Mouse (Mus musculus) CH12.LX (cell line): ENCODE data around the gene Pdcl2. TPM values are rescaled to one million over a fixed set of nuclear protein-coding genes. Genes with fewer than 3 reads are reported as not detected.

Source experiments
- DNase-seq: peaks from one replicate; pipeline ENCODE4 v3.0.0-alpha.2; 2013; ENCODE audit errors: extremely low read depth
- H3K27ac ChIP-seq: 2 replicates; pipeline ENCODE4 v1.5.1; 2012; ENCODE audit warnings: low read depth, mild to moderate bottlenecking, control low read depth, moderate library complexity; ENCODE audit not compliant: insufficient read depth
- H3K27me3 ChIP-seq: replicated peaks from 2 replicates; pipeline ENCODE3; 2012; ENCODE audit warnings: inconsistent platforms
- H3K36me3 ChIP-seq, 2 experiments: replicated peaks in 1 of 2; 2 replicates each; pipeline versions ENCODE3 to v1.6.1; 2012; ENCODE audit warnings: inconsistent platforms in 1 of 2, low read length in 1 of 2, mild to moderate bottlenecking in 1 of 2, mixed read lengths in 1 of 2, moderate library complexity in 1 of 2; ENCODE audit not compliant: control insufficient read depth in 1 of 2, insufficient read depth in 1 of 2
- H3K4me1 ChIP-seq, 2 experiments: 2 replicates each; pipeline ENCODE4 v1.6.1; 2012; ENCODE audit warnings: inconsistent platforms in 1 of 2, moderate library complexity in 1 of 2; ENCODE audit not compliant: insufficient read depth in 2 of 2, control insufficient read depth in 1 of 2
- H3K4me2 ChIP-seq: 2 replicates; pipeline ENCODE4 v1.6.1; 2012; ENCODE audit warnings: low read depth, mild to moderate bottlenecking, control low read depth; ENCODE audit not compliant: poor library complexity, insufficient read depth, severe bottlenecking
- H3K4me3 ChIP-seq, 3 experiments: fragments of 150-350 bp in 1 of 3; sonication (generic) in 1 of 3; replicated peaks in 1 of 3; 2 replicates each; pipeline versions ENCODE3 to v1.5.1; 2011 to 2012; ENCODE audit warnings: low read depth in 2 of 3, low read length in 2 of 3, mild to moderate bottlenecking in 2 of 3, moderate library complexity in 2 of 3, control low read depth in 1 of 3, improper control_type of control experiment in 1 of 3, inconsistent platforms in 1 of 3, mixed read lengths in 1 of 3; ENCODE audit not compliant: poor library complexity in 1 of 3
- H3K79me2 ChIP-seq: replicated peaks from 2 replicates; pipeline ENCODE4 v1.6.1; 2012; ENCODE audit warnings: mild to moderate bottlenecking, moderate library complexity; ENCODE audit not compliant: control insufficient read depth, poor library complexity, insufficient read depth, severe bottlenecking; ENCODE audit errors: extremely low read depth
- H3K9ac ChIP-seq: 2 replicates; pipeline ENCODE4 v1.6.1; 2012; ENCODE audit warnings: low read depth, mild to moderate bottlenecking, control low read depth, moderate library complexity; ENCODE audit not compliant: insufficient read depth
- H3K9me3 ChIP-seq: replicated peaks from 2 replicates; pipeline ENCODE3; 2012; ENCODE audit warnings: low read length, inconsistent platforms, mixed read lengths
- BHLHE40 ChIP-seq: IDR thresholded peaks from 2 replicates; pipeline ENCODE4 v1.6.1; 2011; ENCODE audit warnings: mild to moderate bottlenecking, low read depth, low read length, improper control_type of control experiment
- CHD1 ChIP-seq: IDR thresholded peaks from 2 replicates; pipeline ENCODE4 v1.6.1; 2012; ENCODE audit warnings: low read depth, low read length, improper control_type of control experiment, inconsistent platforms
- CHD2 ChIP-seq: IDR thresholded peaks from 2 replicates; pipeline ENCODE4 v1.6.1; 2011; ENCODE audit warnings: low read length, improper control_type of control experiment
- ELF1 ChIP-seq: IDR thresholded peaks from 2 replicates; pipeline ENCODE4 v1.6.1; 2014; ENCODE audit warnings: low read depth, mild to moderate bottlenecking, inconsistent platforms, low read length, improper control_type of control experiment
- GABPA ChIP-seq: IDR thresholded peaks from 2 replicates; pipeline ENCODE4 v1.6.1; 2012; ENCODE audit warnings: low read depth, low read length, improper control_type of control experiment, inconsistent platforms; ENCODE audit not compliant: insufficient replicate concordance
- HCFC1 ChIP-seq: IDR thresholded peaks from 2 replicates; pipeline ENCODE4 v1.6.1; 2012; ENCODE audit warnings: low read depth, mild to moderate bottlenecking, inconsistent platforms, low read length, improper control_type of control experiment
- JUND ChIP-seq: conservative IDR thresholded peaks from 2 replicates; pipeline ENCODE4 v1.6.1; 2011; ENCODE audit warnings: low read depth, low read length, improper control_type of control experiment
- MAZ ChIP-seq: IDR thresholded peaks from 2 replicates; pipeline ENCODE4 v1.6.1; 2012; ENCODE audit warnings: low read depth, mild to moderate bottlenecking, inconsistent platforms, low read length, improper control_type of control experiment, moderate library complexity
- MEF2A ChIP-seq: IDR thresholded peaks from 2 replicates; pipeline ENCODE4 v1.6.1; 2014; ENCODE audit warnings: low read depth, mild to moderate bottlenecking, inconsistent platforms, low read length, improper control_type of control experiment, borderline replicate concordance
- MXI1 ChIP-seq: IDR thresholded peaks from 2 replicates; pipeline ENCODE4 v1.6.1; 2011; ENCODE audit warnings: mild to moderate bottlenecking, low read depth, low read length, improper control_type of control experiment
- NELFE ChIP-seq: IDR thresholded peaks from 2 replicates; pipeline ENCODE4 v1.6.1; 2011; ENCODE audit warnings: low read depth, low read length, improper control_type of control experiment
- NRF1 ChIP-seq: IDR thresholded peaks from 2 replicates; pipeline ENCODE4 v1.6.1; 2014; ENCODE audit warnings: low read depth, mild to moderate bottlenecking, inconsistent platforms, low read length, improper control_type of control experiment, moderate library complexity
- POLR2A ChIP-seq: IDR thresholded peaks from 2 replicates; pipeline ENCODE4 v1.6.1; 2011; ENCODE audit warnings: low read depth, mild to moderate bottlenecking, improper control_type of control experiment, low read length
- POLR2AphosphoS2 ChIP-seq: IDR thresholded peaks from 2 replicates; pipeline ENCODE4 v1.6.1; 2011; ENCODE audit warnings: low read depth, low read length, improper control_type of control experiment
- RAD21 ChIP-seq: IDR thresholded peaks from 2 replicates; pipeline ENCODE4 v1.6.1; 2011; ENCODE audit warnings: low read depth, mild to moderate bottlenecking, low read length, improper control_type of control experiment, moderate library complexity
- RCOR1 ChIP-seq: conservative IDR thresholded peaks from 2 replicates; pipeline ENCODE4 v1.6.1; 2012; ENCODE audit warnings: low read depth, mild to moderate bottlenecking, inconsistent platforms, low read length, improper control_type of control experiment
- SIN3A ChIP-seq: IDR thresholded peaks from 2 replicates; pipeline ENCODE4 v1.6.1; 2012; ENCODE audit warnings: low read length, improper control_type of control experiment, inconsistent platforms
- SMC3 ChIP-seq: IDR thresholded peaks from 2 replicates; pipeline ENCODE4 v1.6.1; 2011; ENCODE audit warnings: low read depth, low read length, improper control_type of control experiment
- TCF12 ChIP-seq: IDR thresholded peaks from 2 replicates; pipeline ENCODE4 v1.6.1; 2014; ENCODE audit warnings: low read depth, mild to moderate bottlenecking, inconsistent platforms, low read length, improper control_type of control experiment
- UBTF ChIP-seq: IDR thresholded peaks from 2 replicates; pipeline ENCODE4 v1.6.1; 2012; ENCODE audit warnings: low read depth, mild to moderate bottlenecking, inconsistent platforms, low read length, improper control_type of control experiment, moderate library complexity
- USF1 ChIP-seq: IDR thresholded peaks from 2 replicates; pipeline ENCODE4 v1.6.1; 2014; ENCODE audit warnings: low read depth, mild to moderate bottlenecking, inconsistent platforms, low read length, improper control_type of control experiment
- USF2 ChIP-seq: conservative IDR thresholded peaks from 2 replicates; pipeline ENCODE4 v1.6.1; 2011; ENCODE audit warnings: low read depth, low read length, improper control_type of control experiment
- ZNF384 ChIP-seq: IDR thresholded peaks from 2 replicates; pipeline ENCODE4 v1.6.1; 2012; ENCODE audit warnings: low read depth, low read length, improper control_type of control experiment, inconsistent platforms
- dilution Hi-C: fragments of 300-500 bp; cut with MboI; formaldehyde crosslinking; loops from 2 replicates; pipeline ENCODE4 v1.14.3; 2020; ENCODE audit warnings: low sequenced_read_pairs; ENCODE audit not compliant: extremely low pct_unique_long_range_greater_than_20kb, extremely low pct_ligation_motif_present
- in situ Hi-C: fragments of 300-500 bp; cut with MboI; formaldehyde crosslinking; loops from 3 replicates; pipeline ENCODE4 v1.14.3; 2019; ENCODE audit warnings: low sequenced_read_pairs, low pct_ligation_motif_present, low pct_unique_long_range_greater_than_20kb, mixed read lengths
- polyA plus RNA-seq: library from polyadenylated mRNA; unstranded; fragments of >175 nt; gene quantifications from 2 replicates; pipeline ENCODE4 v1.2.1, GENCODE M21; 2012; ENCODE audit warnings: low read depth; ENCODE audit not compliant: insufficient read length
- total RNA-seq, 2 experiments: library from RNA; depleted of rRNA; stranded (reverse); fragments of 300-350 nt in 1 of 2; fragments of >200 nt in 1 of 2; gene quantifications; 2 replicates each; pipeline ENCODE4 v1.2.3; 2012 to 2014

Pdcl2 gene
- total and polyA plus RNA-seq, 3 experiments: not detected

- in situ Hi-C loops: no loop called here
- peak within 1 kb of the TSS; percentile 34 for H3K27ac ChIP-seq
Observed at GRCm38 (mm10) chr5:76304452-76305341, 26.3 kb downstream of the Pdcl2 start, which contains the start of gene Clock. TSS of gene Clock (minus strand) at chr5:76304792.

GRCm38 (mm10) chr5:76303745-76304451, 27.1 kb downstream of the Pdcl2 start:
- DNase-seq: peak; percentile 43
- H3K4me1 ChIP-seq: peaks cover 0 to 10% of the 10 kb centered on the region in 2 experiments; a peak in 2 of 4 replicates
- in situ Hi-C loops (no loop called here), dilution Hi-C loops (no loop called here)
- H3K27ac ChIP-seq: peak overlapping the region; percentile 34
- peak; percentile 70 for TF ChIP-seq UBTF
- TF ChIP-seq CHD1: 0 out of 2 replicates have a peak, but pooled peaks have one; percentile 46
- peak; percentile 27; the same call in 1 of the 2 replicates for TF ChIP-seq HCFC1
- no peak for TF ChIP-seq USF2
- TF ChIP-seq BHLHE40: peak; percentile 91
- 0 out of 2 replicates have a peak, but pooled peaks have one; percentile 12 for TF ChIP-seq MEF2A
- TF ChIP-seq USF1: no peak
- TF ChIP-seq RCOR1: no peak
- TF ChIP-seq JUND: no peak
- TF ChIP-seq MXI1: peak; percentile 59
- peak; percentile 64 for TF ChIP-seq SIN3A
- no peak for TF ChIP-seq ELF1
- peaks cover 3% of the 10 kb centered on the region for H3K27me3 ChIP-seq
- no peaks in the 10 kb centered on the region for H3K9me3 ChIP-seq
- H3K79me2 ChIP-seq: 0 out of 2 replicates have a peak, but pooled peaks cover 2% of the 10 kb centered on the region
- peak overlapping the region; percentile 91 for H3K4me2 ChIP-seq
- H3K9ac ChIP-seq: peak overlapping the region; percentile 86
- peak overlapping the region; percentile 64 to 97 (median 96) for H3K4me3 ChIP-seq
- peaks cover 0 to 6% of the 10 kb centered on the region in 2 experiments for H3K36me3 ChIP-seq

More at GRCm38 (mm10) chr5:76304452-76305341, 26.3 kb downstream of the Pdcl2 start, which contains the start of gene Clock:
- dilution Hi-C loops: no loop called here
- DNase-seq: peak; percentile 67
- H3K79me2 ChIP-seq: 0 out of 2 replicates have a peak, but pooled peaks cover 2% of the 10 kb centered on the region
- no peaks in the 10 kb centered on the region for H3K9me3 ChIP-seq
- peaks cover 3% of the 10 kb centered on the region for H3K27me3 ChIP-seq
- 0 out of 2 replicates have a peak, but pooled peaks have one; percentile 17 for TF ChIP-seq ELF1
- no peak for TF ChIP-seq CHD1
- TF ChIP-seq SMC3: no peak
- TF ChIP-seq MAZ: peak; percentile 57; the same call in 1 of the 2 replicates
- no peak for TF ChIP-seq GABPA
- TF ChIP-seq POLR2AphosphoS2: no peak
- TF ChIP-seq NRF1: peak; percentile 94
- no peak for TF ChIP-seq RAD21
- peak; percentile 74 for TF ChIP-seq MXI1
- TF ChIP-seq CHD2: peak; percentile 62; the same call in 1 of the 2 replicates
- no peak for TF ChIP-seq USF2
- peak; percentile 67 for TF ChIP-seq TCF12
- peak; percentile 66 for TF ChIP-seq POLR2A
- peak; percentile 40; the same call in 1 of the 2 replicates for TF ChIP-seq NELFE
- TF ChIP-seq ZNF384: no peak
- peaks cover 0 to 4% of the 10 kb centered on the region in 2 experiments for H3K36me3 ChIP-seq
- peak within 1 kb of the TSS; percentile 86 for H3K9ac ChIP-seq
- peaks cover 0 to 10% of the 10 kb centered on the region in 2 experiments; a peak in 2 of 4 replicates for H3K4me1 ChIP-seq
- peak within 1 kb of the TSS; percentile 64 to 97 (median 96) for H3K4me3 ChIP-seq
- peak within 1 kb of the TSS; percentile 93 for H3K4me2 ChIP-seq
